Mouse (Mus musculus): ENCODE measurements around the gene Prkar1b.

DNA sequence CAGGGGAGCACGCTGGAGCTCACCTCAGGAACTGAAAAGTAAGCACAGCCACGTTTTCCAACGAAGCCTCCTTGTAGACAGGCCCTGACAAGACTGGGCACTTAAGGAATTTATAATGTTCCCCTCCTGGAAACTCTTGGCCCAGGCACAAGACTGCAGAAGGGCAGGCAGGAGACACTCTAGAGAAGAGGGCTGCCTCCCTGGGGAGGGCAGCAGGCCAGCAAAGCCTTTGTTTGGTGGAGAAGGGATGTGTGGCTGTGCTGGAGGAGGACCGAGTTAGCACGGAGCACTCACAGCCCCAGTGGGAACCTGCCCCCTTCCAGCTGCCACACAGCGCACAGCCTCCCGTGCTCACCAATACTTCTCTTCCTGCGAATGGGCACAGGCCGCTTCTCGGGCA is 161.8 kb downstream of the Prkar1b start:
- TF ChIP-seq CTCF (conservative IDR thresholded peaks at IDR 0.05; ENCODE audit: low read length) (no peak), POU5F1 (IDR thresholded peaks at IDR 0.05; ENCODE audit: borderline replicate concordance, low read length) (no peak)
